Mouse (Mus musculus) neural tube, embryonic 12.5 days (tissue): ENCODE measurements around the gene Frzb. TPM values are rescaled to one million over a fixed set of nuclear protein-coding genes. Genes with fewer than 3 reads are reported as not detected.

Source experiments
- ATAC-seq: fragments of 200-750 bp; cut with Nextera tagmentation; 2 replicates; pipeline ENCODE4 v1.8.0; 2017; ENCODE audit warnings: low read depth, mild to moderate bottlenecking, moderate TSS enrichment, moderate library complexity; ENCODE audit not compliant: low FRiP score
- H3K27ac ChIP-seq: fragments of 300-500 bp; sonication (generic); 2 replicates; pipeline ENCODE4 v1.5.1; 2016
- H3K27me3 ChIP-seq: fragments of 300-500 bp; sonication (generic); replicated peaks from 2 replicates; pipeline ENCODE4 v1.6.1; 2016; ENCODE audit warnings: mild to moderate bottlenecking
- H3K36me3 ChIP-seq: fragments of 300-500 bp; sonication (generic); 2 replicates; pipeline ENCODE4 v1.6.1; 2016; ENCODE audit warnings: mild to moderate bottlenecking
- H3K4me1 ChIP-seq: fragments of 300-500 bp; sonication (generic); 2 replicates; pipeline ENCODE4 v1.6.1; 2016
- H3K4me2 ChIP-seq: fragments of 300-500 bp; sonication (generic); replicated peaks from 2 replicates; pipeline ENCODE4 v1.6.1; 2016; ENCODE audit warnings: mild to moderate bottlenecking
- H3K4me3 ChIP-seq: fragments of 300-500 bp; sonication (generic); 2 replicates; pipeline ENCODE4 v1.5.1; 2016
- H3K9ac ChIP-seq: fragments of 300-500 bp; sonication (generic); 2 replicates; pipeline ENCODE4 v1.6.1; 2016; ENCODE audit warnings: mild to moderate bottlenecking
- H3K9me3 ChIP-seq: fragments of 300-500 bp; sonication (generic); 2 replicates; pipeline ENCODE4 v1.6.1; 2016; ENCODE audit warnings: mild to moderate bottlenecking
- WGBS: fragments of 180-500 bp; shearing (Covaris S2); methylation state at CpG from one replicate; pipeline ENCODE4 v1.1.7; 2016; 5-methylcytosine and 5-hydroxymethylcytosine counted together
- polyA plus RNA-seq: library from polyadenylated mRNA; unstranded; fragments of >200 nt; fragmentation: Nextera tagmentation; extraction: Ambion mirVana; gene quantifications from 2 replicates; pipeline ENCODE4 v1.2.1, GENCODE M21; 2016

The Frzb gene
- polyA plus RNA-seq, 1 experiment from 2014 or later, result 43.9 TPM

DNA sequence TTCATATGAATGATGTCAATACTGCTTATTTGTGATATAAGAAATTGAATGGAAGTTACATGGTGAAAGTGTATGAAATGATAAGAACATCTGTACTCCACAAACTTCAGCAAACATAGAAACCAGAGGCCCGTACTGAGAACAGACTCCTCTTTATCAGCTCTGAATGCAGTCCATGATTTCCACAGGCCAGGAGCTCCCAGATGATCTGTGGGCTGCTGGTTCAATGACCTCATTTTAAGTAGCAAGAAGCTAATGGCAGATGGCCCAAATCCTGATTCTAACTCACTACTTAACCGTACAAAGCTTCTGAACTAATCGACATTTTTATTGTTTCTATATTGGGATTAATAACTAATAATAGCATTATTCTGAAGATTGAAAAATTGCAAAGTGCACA, 33.0 kb downstream of the Frzb start:
- H3K4me3 ChIP-seq, result no peak overlapping the region
- H3K4me2 ChIP-seq, result no peak overlapping the region
- H3K9me3 ChIP-seq, result no peaks in the 10 kb centered on the region
- no peak overlapping the region for H3K9ac ChIP-seq
- no peak for ATAC-seq
- no peaks in the 10 kb centered on the region for H3K4me1 ChIP-seq
- 79% methylated on average over 3 of the region's 3 CpGs for WGBS
- no peak overlapping the region for H3K27ac ChIP-seq
- H3K27me3 ChIP-seq, result no peaks in the 10 kb centered on the region
- H3K36me3 ChIP-seq, result no peaks in the 10 kb centered on the region; the same call in 1 of the 2 replicates

DNA sequence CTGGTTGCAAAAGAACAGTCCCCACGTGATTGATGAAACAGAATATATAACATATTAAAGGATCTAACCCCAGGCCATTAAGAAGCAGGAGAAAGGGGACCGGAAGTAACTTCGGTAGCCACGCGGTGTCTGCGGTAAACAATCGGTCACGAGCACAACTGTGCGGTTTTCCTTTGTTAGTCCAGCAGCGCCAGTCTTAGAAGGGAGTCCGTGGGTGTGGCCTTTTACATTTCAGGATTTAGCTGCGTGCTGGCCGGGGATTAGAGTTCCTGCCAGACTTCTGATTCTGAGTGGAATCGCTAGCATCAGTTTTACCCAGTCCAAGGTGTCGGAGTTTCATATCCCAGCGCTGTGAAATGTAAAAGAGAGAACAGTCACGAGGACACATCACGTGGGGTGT, 34.3 kb downstream of the Frzb start:
- no peaks in the 10 kb centered on the region for H3K4me1 ChIP-seq
- H3K27ac ChIP-seq, result no peak overlapping the region
- H3K27me3 ChIP-seq, result no peaks in the 10 kb centered on the region
- ATAC-seq, result no peak
- no peak overlapping the region for H3K9ac ChIP-seq
- H3K36me3 ChIP-seq, result no peaks in the 10 kb centered on the region
- no peak overlapping the region for H3K4me2 ChIP-seq
- no peaks in the 10 kb centered on the region for H3K9me3 ChIP-seq
- no peak overlapping the region for H3K4me3 ChIP-seq
- WGBS, result 88% methylated on average over 18 of the region's 18 CpGs

DNA sequence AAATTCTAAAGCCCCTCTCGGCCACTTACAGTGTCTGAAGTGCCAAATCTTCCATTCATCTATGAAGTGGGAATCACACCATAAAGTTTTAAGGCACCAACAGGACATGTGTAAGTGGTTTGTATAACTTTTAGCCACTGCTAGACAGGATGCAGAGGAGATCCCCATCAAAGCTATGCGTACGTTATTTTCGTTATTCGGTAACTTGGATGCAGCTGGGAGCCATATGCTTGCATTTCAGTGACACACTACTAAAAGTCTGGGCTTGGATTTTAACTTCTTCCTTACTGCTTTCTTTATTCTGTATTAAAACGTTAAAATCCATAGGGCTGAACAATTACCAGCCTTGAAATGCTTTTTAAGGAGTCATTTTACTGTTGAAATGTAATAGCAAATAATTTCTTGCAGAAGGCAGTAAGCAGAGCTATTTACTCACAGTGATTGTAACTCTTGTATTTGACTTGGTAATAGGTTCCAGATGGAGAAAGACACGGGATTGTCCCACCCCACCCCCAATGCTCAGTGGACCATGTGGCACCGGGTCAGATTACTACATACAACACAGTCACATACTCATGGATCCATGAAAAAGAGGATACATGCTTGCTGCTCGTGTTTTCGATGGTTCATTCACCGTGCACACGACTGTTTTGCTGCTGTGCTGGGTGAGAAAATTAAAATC, 37.4 kb downstream of the Frzb start:
- H3K4me2 ChIP-seq, result no peak overlapping the region
- 63% methylated on average over 12 of the region's 12 CpGs for WGBS
- ATAC-seq, result 0 out of 2 replicates have a peak, but pooled peaks have one; percentile 69
- no peaks in the 10 kb centered on the region for H3K9me3 ChIP-seq
- no peaks in the 10 kb centered on the region for H3K36me3 ChIP-seq
- H3K4me3 ChIP-seq, result no peak overlapping the region
- no peak overlapping the region for H3K9ac ChIP-seq
- peaks cover 6% of the 10 kb centered on the region; the same call in 1 of the 2 replicates for H3K4me1 ChIP-seq
- H3K27ac ChIP-seq, result no peak overlapping the region
- no peaks in the 10 kb centered on the region for H3K27me3 ChIP-seq

DNA sequence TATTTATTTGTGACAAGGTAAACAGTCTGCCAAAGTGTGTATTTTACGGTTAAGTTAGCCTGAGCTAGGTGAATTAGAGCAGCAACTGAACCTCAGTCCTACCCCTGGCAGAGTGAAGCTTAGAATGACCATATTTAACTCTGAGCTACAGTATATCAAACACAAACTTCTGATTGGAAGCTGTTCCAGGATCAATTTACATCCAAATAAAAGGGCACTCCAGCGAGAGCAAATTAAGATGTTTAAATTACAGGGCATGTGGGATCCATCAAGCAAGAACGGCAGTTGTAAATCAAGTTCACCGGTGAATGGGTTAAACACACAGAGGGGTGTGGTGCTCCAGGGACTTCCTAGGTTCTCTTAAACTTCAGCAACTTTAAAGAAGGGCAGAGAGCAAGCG, 42.7 kb downstream of the Frzb start:
- 12% methylated on average over 5 of the region's 5 CpGs for WGBS
- H3K4me3 ChIP-seq, result no peak overlapping the region
- no peaks in the 10 kb centered on the region for H3K36me3 ChIP-seq
- peaks cover 16% of the 10 kb centered on the region for H3K27me3 ChIP-seq
- no peak overlapping the region for H3K4me2 ChIP-seq
- H3K9me3 ChIP-seq, result no peaks in the 10 kb centered on the region
- 0 out of 2 replicates have a peak, but pooled peaks have one; percentile 29 for ATAC-seq
- H3K27ac ChIP-seq, result no peak overlapping the region
- H3K4me1 ChIP-seq, result peaks cover 10% of the 10 kb centered on the region
- no peak overlapping the region for H3K9ac ChIP-seq

DNA sequence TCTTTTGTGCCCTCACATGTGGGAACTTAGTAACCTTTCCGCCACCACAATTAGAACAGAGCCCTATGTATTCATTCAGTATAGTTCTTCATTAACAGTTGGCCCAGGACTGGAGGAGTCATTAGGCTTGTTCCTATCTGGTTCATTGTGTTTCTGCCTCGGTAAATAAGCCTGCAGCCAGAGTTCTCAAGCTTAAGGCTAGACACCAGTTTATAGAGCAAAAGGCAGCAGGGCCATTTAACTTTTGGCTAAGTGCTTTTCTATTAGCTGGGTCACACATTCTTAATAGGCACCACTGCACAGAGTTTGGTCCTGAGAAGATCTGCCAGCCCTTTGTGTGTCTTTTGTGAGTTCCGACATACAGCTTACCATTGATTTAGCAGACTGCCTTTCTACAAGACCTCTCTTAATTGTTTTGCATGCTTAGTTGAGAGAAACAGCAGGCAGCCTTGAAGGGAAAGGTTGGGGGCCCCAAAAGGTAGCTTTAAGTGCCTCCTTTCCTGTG, 48.8 kb downstream of the Frzb start:
- no peaks in the 10 kb centered on the region for H3K36me3 ChIP-seq
- H3K9me3 ChIP-seq, result no peaks in the 10 kb centered on the region
- no peak overlapping the region for H3K4me3 ChIP-seq
- no peak overlapping the region; the same call in 1 of the 2 replicates for H3K4me2 ChIP-seq
- peaks cover 16% of the 10 kb centered on the region for H3K27me3 ChIP-seq
- H3K9ac ChIP-seq, result no peak overlapping the region
- peaks cover 16% of the 10 kb centered on the region for H3K4me1 ChIP-seq
- H3K27ac ChIP-seq, result no peak overlapping the region
- peak; percentile 92 for ATAC-seq
- 6% methylated on average over 3 of the region's 3 CpGs for WGBS

DNA sequence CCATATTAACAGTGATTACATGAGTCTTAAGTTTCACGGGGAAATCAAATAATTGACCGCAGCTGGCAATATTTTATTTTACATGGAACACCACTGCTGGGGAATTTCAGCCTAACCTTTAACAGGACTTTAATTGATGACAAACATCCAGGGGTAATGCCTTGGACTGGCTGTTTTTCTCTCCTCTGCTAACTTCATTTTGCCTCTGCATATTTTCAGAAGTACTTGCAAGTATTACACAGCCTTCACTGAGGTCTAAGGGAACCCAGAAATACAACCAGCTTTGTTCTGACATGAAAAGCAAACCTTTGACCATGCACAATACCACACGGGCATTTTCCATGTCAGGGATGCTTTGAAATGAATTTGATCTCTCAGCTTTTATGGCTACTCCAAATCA, 50.6 kb downstream of the Frzb start:
- no peak overlapping the region for H3K4me2 ChIP-seq
- H3K9ac ChIP-seq, result no peak overlapping the region
- no peaks in the 10 kb centered on the region for H3K9me3 ChIP-seq
- peaks cover 16% of the 10 kb centered on the region for H3K4me1 ChIP-seq
- no peak overlapping the region for H3K4me3 ChIP-seq
- 28% methylated on average over 3 of the region's 3 CpGs for WGBS
- no peak overlapping the region for H3K27ac ChIP-seq
- no peak for ATAC-seq
- no peaks in the 10 kb centered on the region for H3K36me3 ChIP-seq
- H3K27me3 ChIP-seq, result peaks cover 11% of the 10 kb centered on the region; the same call in 1 of the 2 replicates

DNA sequence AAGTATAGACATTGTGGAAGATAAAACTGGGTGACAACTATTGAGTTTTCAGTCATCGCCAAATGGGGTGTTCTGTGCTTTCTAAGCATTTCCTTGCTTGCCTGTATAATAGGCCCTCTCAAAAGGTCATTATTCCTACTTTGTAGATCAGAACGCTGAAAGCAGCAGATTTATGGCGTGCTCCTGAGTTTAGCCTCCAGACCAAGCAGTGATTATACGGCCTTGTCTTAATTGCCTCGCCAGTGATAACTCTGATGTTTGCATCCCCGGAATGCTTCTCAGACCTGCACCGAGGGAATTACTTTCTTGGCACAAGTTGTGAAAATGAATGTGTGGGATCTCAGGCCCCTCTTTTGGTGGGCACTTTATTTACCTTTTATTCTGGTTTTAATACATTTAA, 51.4 kb downstream of the Frzb start:
- WGBS, result 11% methylated on average over 7 of the region's 7 CpGs
- H3K4me1 ChIP-seq, result peaks cover 16% of the 10 kb centered on the region
- H3K27me3 ChIP-seq, result 0 out of 2 replicates have a peak, but pooled peaks cover 3% of the 10 kb centered on the region
- no peak overlapping the region for H3K4me3 ChIP-seq
- H3K4me2 ChIP-seq, result no peak overlapping the region
- H3K9ac ChIP-seq, result no peak overlapping the region
- H3K36me3 ChIP-seq, result no peaks in the 10 kb centered on the region
- no peak overlapping the region for H3K27ac ChIP-seq
- no peak for ATAC-seq
- H3K9me3 ChIP-seq, result no peaks in the 10 kb centered on the region

DNA sequence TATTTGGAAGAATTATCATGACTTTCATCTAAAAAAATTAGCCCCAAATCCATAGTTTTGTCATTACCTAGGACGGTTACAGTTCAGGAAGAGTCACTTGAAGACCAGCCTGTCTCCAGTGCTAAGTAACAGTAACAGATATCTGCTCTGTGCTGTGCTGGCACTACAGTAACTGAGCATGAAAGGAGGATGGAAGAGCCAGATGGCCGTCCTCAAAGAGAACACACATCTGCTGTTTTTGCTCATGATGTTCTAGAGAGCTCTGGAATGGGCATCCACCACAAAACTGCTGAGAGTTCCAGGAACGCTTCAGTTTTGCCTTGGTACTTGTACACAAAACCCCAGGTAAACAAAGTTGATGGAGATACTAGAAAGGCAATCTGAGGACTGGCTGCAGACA, 59.1 kb downstream of the Frzb start:
- no peaks in the 10 kb centered on the region for H3K9me3 ChIP-seq
- no peak overlapping the region for H3K9ac ChIP-seq
- WGBS, result 84% methylated on average over 3 of the region's 3 CpGs
- H3K36me3 ChIP-seq, result no peaks in the 10 kb centered on the region
- no peaks in the 10 kb centered on the region for H3K27me3 ChIP-seq
- no peak for ATAC-seq
- no peak overlapping the region for H3K4me2 ChIP-seq
- no peaks in the 10 kb centered on the region for H3K4me1 ChIP-seq
- H3K27ac ChIP-seq, result no peak overlapping the region
- no peak overlapping the region for H3K4me3 ChIP-seq

DNA sequence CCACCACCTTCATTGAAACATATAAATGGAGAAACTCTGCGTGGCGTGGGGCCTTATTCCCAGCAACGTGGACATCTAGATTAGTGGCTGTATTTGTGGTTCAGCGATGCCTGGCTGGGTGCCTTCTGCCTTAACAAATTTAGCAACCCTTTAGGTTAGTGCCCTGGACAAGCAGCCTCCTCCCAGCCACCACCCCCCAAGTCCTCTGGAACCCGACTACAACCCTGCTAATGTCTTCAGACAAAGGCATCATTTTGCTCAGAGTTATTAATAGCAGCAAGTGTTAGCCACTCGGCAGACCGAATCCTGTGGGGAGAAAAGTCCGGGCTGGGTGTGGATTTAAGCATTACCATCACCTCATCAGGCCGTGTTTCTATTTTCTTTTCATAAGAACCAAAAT, 59.8 kb downstream of the Frzb start:
- Histone ChIP-seq H3K27ac (no peak overlapping the region), H3K4me2 (no peak overlapping the region), H3K9ac (no peak overlapping the region), H3K4me1 (no peaks in the 10 kb centered on the region), H3K9me3 (no peaks in the 10 kb centered on the region), H3K4me3 (no peak overlapping the region), H3K36me3 (no peaks in the 10 kb centered on the region), H3K27me3 (no peaks in the 10 kb centered on the region)
- ATAC-seq, result no peak
- WGBS, result 75% methylated on average over 9 of the region's 9 CpGs

DNA sequence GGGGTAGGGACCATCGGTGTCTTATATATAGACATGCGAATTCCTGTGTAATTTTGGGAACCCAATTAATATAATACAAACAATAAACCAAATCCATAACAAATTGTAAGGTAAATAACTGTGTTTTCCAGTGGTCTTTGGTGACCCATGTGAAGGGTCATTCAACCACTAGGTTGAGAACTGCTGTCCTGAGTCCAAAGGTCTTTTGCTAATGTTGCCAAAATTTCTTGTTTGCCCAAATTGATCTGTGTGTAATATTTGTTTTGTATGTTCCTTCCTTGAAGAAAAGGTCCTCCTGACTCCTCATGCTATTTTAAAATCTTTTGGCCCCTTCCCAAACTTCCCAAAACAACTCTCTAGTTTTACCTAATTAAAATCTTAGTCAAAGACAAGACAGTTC, 61.2 kb downstream of the Frzb start:
- H3K4me1 ChIP-seq, result no peaks in the 10 kb centered on the region
- no peaks in the 10 kb centered on the region for H3K36me3 ChIP-seq
- no peak overlapping the region for H3K27ac ChIP-seq
- no peaks in the 10 kb centered on the region for H3K9me3 ChIP-seq
- H3K9ac ChIP-seq, result no peak overlapping the region
- no peaks in the 10 kb centered on the region for H3K27me3 ChIP-seq
- H3K4me3 ChIP-seq, result no peak overlapping the region
- ATAC-seq, result no peak
- WGBS, result 90% methylated on average over 2 of the region's 2 CpGs
- no peak overlapping the region for H3K4me2 ChIP-seq

DNA sequence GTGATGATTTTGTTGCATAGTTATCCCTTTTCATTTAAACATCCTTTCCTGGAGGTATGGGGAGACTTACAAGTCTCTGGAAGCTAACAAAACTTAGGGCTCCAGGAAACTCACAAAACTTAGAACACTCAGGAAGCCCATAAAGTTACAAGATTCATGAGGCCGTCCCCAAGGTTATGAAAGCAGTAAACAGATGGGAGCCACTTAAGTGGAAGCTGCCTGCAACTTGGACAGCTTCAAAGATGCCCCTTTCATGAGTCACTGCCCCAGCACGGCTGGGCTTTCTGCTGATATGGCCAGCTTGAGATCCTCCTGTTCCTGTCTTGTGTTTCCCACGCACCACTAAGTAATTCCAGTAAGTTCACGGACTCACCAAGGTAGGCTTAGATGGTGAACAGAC, 63.0 kb downstream of the Frzb start:
- Histone ChIP-seq H3K9me3 (no peaks in the 10 kb centered on the region), H3K4me2 (no peak overlapping the region), H3K4me1 (no peaks in the 10 kb centered on the region), H3K36me3 (no peaks in the 10 kb centered on the region), H3K4me3 (no peak overlapping the region), H3K9ac (no peak overlapping the region), H3K27me3 (no peaks in the 10 kb centered on the region), H3K27ac (no peak overlapping the region)
- WGBS, result 77% methylated on average over 4 of the region's 4 CpGs
- ATAC-seq, result no peak

DNA sequence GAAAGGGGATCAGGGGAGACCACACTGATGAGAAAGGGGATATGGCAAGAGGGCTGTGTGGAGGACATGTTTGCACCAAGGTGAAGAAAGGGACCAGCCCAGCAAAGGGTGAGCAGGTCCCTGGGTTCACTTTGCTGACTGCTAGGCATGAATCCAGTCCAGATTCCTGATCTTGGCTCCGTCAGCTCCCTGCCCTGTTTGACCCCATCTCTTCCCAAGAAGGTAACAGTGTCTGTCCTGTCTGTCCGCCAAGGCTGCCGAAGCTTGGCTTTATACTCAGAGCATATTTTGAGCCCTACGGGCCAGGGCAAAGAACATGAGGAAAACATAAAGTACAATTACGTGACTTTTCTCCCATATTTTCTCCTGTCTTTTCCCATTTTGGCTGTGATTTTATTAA, 67.6 kb downstream of the Frzb start:
- Histone ChIP-seq H3K9me3 (no peaks in the 10 kb centered on the region), H3K4me3 (no peak overlapping the region), H3K27ac (no peak overlapping the region), H3K9ac (no peak overlapping the region), H3K4me2 (no peak overlapping the region), H3K27me3 (no peaks in the 10 kb centered on the region), H3K4me1 (no peaks in the 10 kb centered on the region), H3K36me3 (no peaks in the 10 kb centered on the region)
- no peak for ATAC-seq
- WGBS, result 95% methylated on average over 5 of the region's 5 CpGs

DNA sequence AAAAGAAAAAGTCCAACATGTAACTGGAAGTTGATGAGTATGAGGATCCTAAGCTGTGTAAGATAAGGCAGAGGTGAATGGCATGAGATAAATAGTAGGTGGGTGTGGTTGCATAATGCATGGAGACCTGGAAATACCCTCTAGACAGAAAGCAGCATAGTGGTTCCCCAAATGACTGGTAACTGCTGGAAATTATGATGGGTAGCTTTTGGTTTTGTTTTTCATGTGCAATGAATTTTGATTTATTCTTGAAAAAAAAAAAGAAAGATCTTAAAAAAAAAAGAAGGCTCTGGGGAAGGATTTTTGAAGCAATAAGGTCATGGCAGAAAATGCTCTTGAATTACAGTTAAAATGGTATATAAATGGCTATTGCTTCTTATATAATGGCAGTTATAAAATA, 72.5 kb downstream of the Frzb start:
- Histone ChIP-seq H3K4me1 (no peaks in the 10 kb centered on the region), H3K9ac (no peak overlapping the region), H3K9me3 (no peaks in the 10 kb centered on the region), H3K36me3 (no peaks in the 10 kb centered on the region), H3K27me3 (no peaks in the 10 kb centered on the region), H3K4me3 (no peak overlapping the region), H3K27ac (no peak overlapping the region), H3K4me2 (no peak overlapping the region)
- ATAC-seq, result no peak
